Mouse (Mus musculus): Measurements from ENCODE around the gene Gzmg.
"Not testable (repeated sequence)": the region's sequence is repeated elsewhere in the genome, so short reads cannot be mapped to it uniquely, and the experiment has no call there.

Gene Gzmg

GRCm38 (mm10) chr14:56159479-56159878, at the start of gene Gzmg:
Gene Gzmg (minus strand): TSS chr14:56159579.
- not testable (repeated sequence) for DNase-seq (ENCODE audit: low spot score)

GRCm38 (mm10) chr14:56205613-56206012, 46.2 kb upstream of the Gzmg start:
- DNase-seq (ENCODE audit: low spot score), result no peak

GRCm38 (mm10) chr14:56205021-56205420, 45.6 kb upstream of the Gzmg start:
- DNase-seq (ENCODE audit: low spot score), result peak; percentile 55

- peak; percentile 66 for DNase-seq (ENCODE audit: low spot score)
These were observed 44.6 kb upstream of the Gzmg start for GRCm38 (mm10) chr14:56203975-56204374.

- no peak for DNase-seq (ENCODE audit: low spot score)
These were observed 27.6 kb upstream of the Gzmg start for GRCm38 (mm10) chr14:56186946-56187345.

GRCm38 (mm10) chr14:56186521-56186920, 27.1 kb upstream of the Gzmg start:
- DNase-seq (ENCODE audit: low spot score), result no peak

GRCm38 (mm10) chr14:56177651-56178050, 18.3 kb upstream of the Gzmg start:
- peak; percentile 32 for DNase-seq (ENCODE audit: low spot score)

- DNase-seq (ENCODE audit: low spot score), result no peak
These were observed 15.1 kb upstream of the Gzmg start, which contains the start of gene Gzmn for GRCm38 (mm10) chr14:56174499-56174898. Gene Gzmn (minus strand): TSS chr14:56174599.

- no peak for DNase-seq (ENCODE audit: low spot score)
These were observed 14.0 kb upstream of the Gzmg start for GRCm38 (mm10) chr14:56173396-56173795.

GRCm38 (mm10) chr14:56172744-56173143, 13.4 kb upstream of the Gzmg start:
- DNase-seq (ENCODE audit: low spot score), result no peak

- DNase-seq (ENCODE audit: low spot score), result no peak
These were observed 8.6 kb upstream of the Gzmg start for GRCm38 (mm10) chr14:56168009-56168408.

GRCm38 (mm10) chr14:56162109-56162508, 2.7 kb upstream of the Gzmg start:
- DNase-seq (ENCODE audit: low spot score), result no peak

- DNase-seq (ENCODE audit: low spot score), result no peak
These were observed 4.0 kb downstream of the Gzmg start for GRCm38 (mm10) chr14:56155340-56155739.

GRCm38 (mm10) chr14:56133675-56134074, 25.7 kb downstream of the Gzmg start:
- not testable (repeated sequence) for DNase-seq (ENCODE audit: low spot score)

GRCm38 (mm10) chr14:56132508-56132907, 26.9 kb downstream of the Gzmg start, which contains the start of gene Gzmd:
Gene Gzmd (minus strand): TSS chr14:56132608.
- DNase-seq (ENCODE audit: low spot score), result not testable (repeated sequence)

- no peak for DNase-seq (ENCODE audit: low spot score)
These were observed 31.0 kb downstream of the Gzmg start for GRCm38 (mm10) chr14:56128341-56128740.

- DNase-seq (ENCODE audit: low spot score), result no peak
These were observed 35.9 kb downstream of the Gzmg start for GRCm38 (mm10) chr14:56123516-56123915.

- DNase-seq (ENCODE audit: low spot score), result no peak
These were observed 38.9 kb downstream of the Gzmg start, which contains the start of gene Gzme for GRCm38 (mm10) chr14:56120525-56120924. Gene Gzme (minus strand): TSS chr14:56120625.

- DNase-seq (ENCODE audit: low spot score), result not testable (repeated sequence)
These were observed 43.7 kb downstream of the Gzmg start for GRCm38 (mm10) chr14:56115531-56116310.
